Mouse (Mus musculus): ENCODE data around the gene Drc3. TPM values are rescaled to one million over a fixed set of nuclear protein-coding genes. Genes with fewer than 3 reads are reported as not detected.
"Not testable (repeated sequence)": the region's sequence is repeated elsewhere in the genome, so short reads cannot be mapped to it uniquely, and the experiment has no call there.

Gene Drc3
- polyA plus RNA-seq, 1 experiment from 2014 or later, result 6.0 TPM

DNA sequence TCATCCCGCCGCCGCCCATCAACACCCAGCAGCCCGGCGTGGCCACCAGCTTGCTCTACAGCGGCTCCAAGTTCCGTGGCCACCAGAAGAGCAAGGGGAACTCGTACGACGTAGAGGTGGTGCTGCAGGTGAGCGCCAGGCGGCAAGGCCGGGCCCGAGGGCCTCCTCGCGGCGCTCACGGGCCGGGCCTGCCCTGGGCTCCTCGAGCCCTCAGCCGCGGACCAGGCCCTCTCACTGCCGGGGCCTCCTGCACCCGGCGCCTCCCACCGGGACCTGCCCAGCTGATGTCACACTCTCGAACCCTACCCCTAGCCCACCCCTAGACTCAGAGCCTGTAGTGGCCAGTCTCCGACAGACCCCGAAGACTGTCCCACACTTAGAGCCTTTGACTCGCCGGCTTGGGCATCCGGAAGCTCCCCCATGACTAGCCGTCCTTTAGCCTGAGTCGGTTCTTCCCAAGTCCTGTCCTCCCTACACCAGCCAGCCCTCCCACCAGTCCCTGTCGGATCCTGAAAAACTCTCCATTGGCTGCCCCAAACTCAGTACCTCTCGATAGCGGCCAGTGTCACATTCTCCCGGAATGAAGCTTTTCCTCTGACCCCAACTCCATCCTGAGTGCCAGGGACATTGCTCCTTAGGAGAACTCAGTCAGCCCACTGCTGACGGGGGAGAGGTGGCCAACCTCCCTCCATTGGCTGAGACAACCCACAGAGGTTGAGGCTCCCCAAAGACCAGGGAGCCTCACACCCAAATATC is 64.8 kb downstream of the Drc3 start, which contains the start of gene Atpaf2:
Atpaf2 (minus strand) TSS at position 741 of the 756 bp plus-strand sequence.
- Histone ChIP-seq H3K27ac (peak within 1 kb of the TSS; percentile 95), H3K4me3 (peak within 1 kb of the TSS; percentile 94), H3K36me3 (no peaks in the 10 kb centered on the region), H3K9me3 (no peaks in the 10 kb centered on the region), H3K4me1 (replicated peaks) (peaks cover 49% of the 10 kb centered on the region), H3K27me3 (ENCODE audit: insufficient read depth, poor library complexity, severe bottlenecking) (no peaks in the 10 kb centered on the region)
- under 1% methylated on average over 39 of the region's 39 CpGs for WGBS
- peak; percentile 61 for DNase-seq (ENCODE audit: low spot score)

DNA sequence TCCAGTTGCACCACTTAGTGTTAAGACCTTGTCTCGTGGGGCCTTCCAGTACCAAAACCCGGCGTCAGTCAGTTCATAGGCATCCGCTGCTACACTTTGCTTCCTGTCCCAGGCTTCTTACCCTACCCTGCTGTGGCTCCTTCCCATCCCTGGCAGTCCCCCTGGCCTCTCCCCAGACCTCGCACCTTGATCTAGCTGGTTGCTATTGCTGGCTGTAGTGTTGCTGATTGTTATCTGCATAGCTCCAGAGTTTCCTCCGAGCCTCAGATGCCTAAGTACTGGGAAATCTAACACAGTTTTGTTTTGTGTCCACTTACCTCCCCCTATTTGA is 65.3 kb downstream of the Drc3 start:
- WGBS, result 36% methylated on average over 6 of the region's 6 CpGs
- peak overlapping the region; percentile 94 for H3K4me3 ChIP-seq
- H3K36me3 ChIP-seq, result no peaks in the 10 kb centered on the region
- H3K4me1 ChIP-seq (replicated peaks), result peaks cover 49% of the 10 kb centered on the region
- no peaks in the 10 kb centered on the region for H3K9me3 ChIP-seq
- DNase-seq (ENCODE audit: low spot score), result no peak
- peak overlapping the region; percentile 95 for H3K27ac ChIP-seq
- no peaks in the 10 kb centered on the region for H3K27me3 ChIP-seq (ENCODE audit: insufficient read depth, poor library complexity, severe bottlenecking)

DNA sequence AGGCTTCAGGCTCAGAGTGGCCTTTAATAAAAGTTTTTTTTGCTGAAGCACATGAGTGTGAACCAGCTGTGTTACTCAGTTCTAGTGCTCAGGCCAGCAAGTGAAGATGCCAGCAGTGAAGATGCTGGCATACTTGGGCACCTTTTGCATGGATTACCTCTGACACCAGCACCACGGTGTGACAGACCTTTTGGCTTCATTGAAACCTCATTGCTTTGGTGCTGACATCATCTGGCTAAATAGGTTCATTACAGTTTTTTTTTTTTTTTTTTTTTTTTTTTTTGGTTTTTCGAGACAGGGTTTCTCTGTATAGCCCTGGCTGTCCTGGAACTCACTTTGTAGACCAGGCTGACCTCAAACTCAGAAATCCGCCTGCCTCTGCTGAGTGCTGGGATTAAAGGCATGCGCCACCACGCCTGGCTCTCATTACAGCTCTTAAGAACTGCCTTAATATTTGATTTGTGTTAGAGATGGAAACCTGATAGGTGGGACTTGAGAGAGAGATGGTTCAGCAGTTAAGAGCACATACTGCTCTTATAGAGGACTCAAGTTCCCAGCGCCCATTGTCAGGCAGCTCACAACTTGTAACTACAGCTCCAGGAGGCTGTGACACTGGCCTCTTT is 69.0 kb downstream of the Drc3 start:
- no peak for DNase-seq (ENCODE audit: low spot score)

DNA sequence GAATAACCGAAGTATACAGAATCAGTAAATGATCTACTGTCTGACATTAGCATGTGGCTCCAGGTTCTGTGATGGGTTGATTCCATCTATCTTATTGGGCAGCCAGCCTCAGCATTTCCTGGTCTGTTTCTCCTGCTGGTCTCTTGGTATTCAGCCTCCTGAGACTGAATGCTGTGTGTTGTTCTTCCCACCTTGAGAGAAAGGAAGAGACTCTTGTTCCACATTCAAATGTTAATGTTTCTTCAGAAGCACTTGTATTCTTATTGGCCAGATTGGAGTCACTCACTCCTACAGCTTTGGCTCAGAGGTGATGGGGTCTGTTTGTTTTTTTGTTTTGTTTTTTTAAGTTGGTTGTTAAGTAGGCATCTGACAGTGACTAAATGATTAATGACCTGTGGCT is 69.9 kb downstream of the Drc3 start:
- H3K27me3 ChIP-seq (ENCODE audit: insufficient read depth, poor library complexity, severe bottlenecking), result no peaks in the 10 kb centered on the region

More for the DNA sequence above, 69.0 kb downstream of the Drc3 start:
- H3K4me1 ChIP-seq (replicated peaks), result peaks cover 23% of the 10 kb centered on the region
- no peak overlapping the region for H3K4me3 ChIP-seq
- peaks cover 16% of the 10 kb centered on the region for H3K36me3 ChIP-seq
- 65% methylated on average over 6 of the region's 6 CpGs for whole genome bisulfite sequencing
- H3K27me3 ChIP-seq (ENCODE audit: insufficient read depth, poor library complexity, severe bottlenecking), result no peaks in the 10 kb centered on the region
- no peak overlapping the region for H3K27ac ChIP-seq
- H3K9me3 ChIP-seq, result no peaks in the 10 kb centered on the region

DNA sequence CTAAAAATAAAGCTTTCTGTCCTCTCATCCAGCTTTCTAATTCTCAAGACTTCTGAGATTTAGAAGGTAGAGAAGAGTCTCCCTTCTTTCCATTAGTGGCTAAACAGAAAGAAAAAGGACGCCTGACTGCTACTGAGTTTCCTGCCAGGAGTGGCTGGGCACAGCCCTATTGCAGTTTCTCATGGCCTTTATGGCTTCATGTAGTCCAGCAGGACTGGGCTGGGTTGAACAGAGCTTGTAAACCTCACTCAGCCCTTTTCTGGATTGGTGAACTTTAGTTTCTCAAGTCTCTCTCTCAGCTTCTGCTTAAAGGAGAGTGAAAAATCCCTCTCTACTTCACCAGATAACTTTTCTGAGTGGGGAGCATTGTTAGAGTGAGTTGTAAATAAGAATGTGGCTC is 73.3 kb downstream of the Drc3 start:
- no peaks in the 10 kb centered on the region for H3K9me3 ChIP-seq
- H3K36me3 ChIP-seq, result peaks cover 54% of the 10 kb centered on the region
- H3K27me3 ChIP-seq (ENCODE audit: insufficient read depth, poor library complexity, severe bottlenecking), result no peaks in the 10 kb centered on the region
- H3K4me1 ChIP-seq (replicated peaks), result no peaks in the 10 kb centered on the region
- H3K27ac ChIP-seq, result no peak overlapping the region
- DNase-seq (ENCODE audit: low spot score), result no peak
- WGBS, result 86% methylated on average over 1 of the region's 1 CpGs
- H3K4me3 ChIP-seq, result no peak overlapping the region

More for the DNA sequence above, 69.9 kb downstream of the Drc3 start:
- Histone ChIP-seq H3K4me3 (no peak overlapping the region), H3K9me3 (no peaks in the 10 kb centered on the region), H3K4me1 (replicated peaks) (peaks cover 17% of the 10 kb centered on the region), H3K27ac (no peak overlapping the region), H3K36me3 (peaks cover 25% of the 10 kb centered on the region)
- WGBS, result 64% methylated on average over 1 of the region's 1 CpGs
- no peak for DNase-seq (ENCODE audit: low spot score)

DNA sequence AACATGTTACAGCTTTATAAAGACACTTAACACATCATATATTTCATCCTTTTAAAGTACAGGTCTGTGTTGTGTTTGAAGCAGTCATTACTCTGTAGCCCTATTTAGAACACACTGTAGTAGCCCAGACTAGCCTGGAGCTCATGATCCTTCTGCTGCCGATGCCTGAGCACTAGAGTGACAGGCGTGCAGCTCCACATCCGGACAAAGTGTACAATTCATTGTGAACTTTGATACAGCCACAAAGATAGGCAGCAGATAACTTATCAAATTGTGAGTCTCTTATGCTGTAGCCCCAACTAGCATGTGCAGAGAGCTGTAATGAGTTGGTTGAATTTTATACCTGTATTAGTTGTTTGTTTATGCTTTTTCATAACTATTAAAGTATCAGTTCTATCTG is 74.5 kb downstream of the Drc3 start:
- no peak for DNase-seq (ENCODE audit: low spot score)
- Histone ChIP-seq H3K4me1 (replicated peaks) (no peaks in the 10 kb centered on the region), H3K36me3 (peaks cover 65% of the 10 kb centered on the region), H3K27me3 (ENCODE audit: insufficient read depth, poor library complexity, severe bottlenecking) (no peaks in the 10 kb centered on the region), H3K9me3 (no peaks in the 10 kb centered on the region), H3K27ac (no peak overlapping the region), H3K4me3 (no peak overlapping the region)
- WGBS, result 96% methylated on average over 3 of the region's 3 CpGs

DNA sequence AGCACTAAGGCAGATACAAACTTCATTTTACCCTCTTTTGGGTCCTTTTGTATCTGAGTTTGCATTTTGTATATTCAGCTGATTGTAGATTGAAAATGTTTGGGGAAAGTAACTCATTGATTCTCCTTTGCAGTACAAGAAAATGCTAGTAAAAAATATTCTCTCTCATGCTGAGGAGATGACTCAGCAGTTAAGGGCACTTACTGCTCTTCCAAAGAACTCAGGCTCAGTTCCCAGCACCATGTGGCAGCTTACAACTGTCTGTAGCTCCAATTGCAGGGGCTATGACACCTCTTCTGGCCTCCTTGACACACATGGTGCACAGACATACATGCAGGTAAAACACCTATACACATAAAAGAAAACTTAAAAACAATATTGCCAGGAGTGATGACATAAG is 80.4 kb downstream of the Drc3 start:
- no peak overlapping the region for H3K4me3 ChIP-seq
- H3K36me3 ChIP-seq, result peaks cover 89% of the 10 kb centered on the region
- no peak for DNase-seq (ENCODE audit: low spot score)
- no peak overlapping the region for H3K27ac ChIP-seq
- H3K27me3 ChIP-seq (ENCODE audit: insufficient read depth, poor library complexity, severe bottlenecking), result no peaks in the 10 kb centered on the region
- no peaks in the 10 kb centered on the region for H3K9me3 ChIP-seq
- H3K4me1 ChIP-seq (replicated peaks), result no peaks in the 10 kb centered on the region

DNA sequence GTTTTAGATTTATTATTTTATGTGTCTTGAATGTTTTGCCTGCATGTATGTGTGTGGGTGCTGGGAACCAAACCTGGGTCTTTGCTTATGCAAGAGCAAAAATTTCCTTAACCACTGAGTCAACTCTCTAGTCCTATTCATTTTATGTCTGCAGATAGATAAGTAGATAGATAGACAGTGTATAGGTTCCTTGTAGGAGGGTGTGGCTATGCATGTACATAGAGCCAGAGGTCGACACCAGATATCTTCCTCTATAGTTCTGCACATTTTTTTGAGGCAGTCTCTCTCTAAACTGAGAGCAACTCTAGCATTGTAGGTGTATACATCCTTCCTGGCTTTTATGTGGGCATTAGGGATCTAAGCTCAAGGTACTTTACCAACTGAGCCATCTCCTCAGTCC is 82.0 kb downstream of the Drc3 start:
- no peaks in the 10 kb centered on the region for H3K4me1 ChIP-seq (replicated peaks)
- H3K36me3 ChIP-seq, result peaks cover 83% of the 10 kb centered on the region
- no peak overlapping the region for H3K4me3 ChIP-seq
- DNase-seq (ENCODE audit: low spot score), result no peak
- H3K27ac ChIP-seq, result no peak overlapping the region
- H3K9me3 ChIP-seq, result no peaks in the 10 kb centered on the region
- WGBS, result 98% methylated on average over 1 of the region's 1 CpGs
- H3K27me3 ChIP-seq (ENCODE audit: insufficient read depth, poor library complexity, severe bottlenecking), result no peaks in the 10 kb centered on the region

DNA sequence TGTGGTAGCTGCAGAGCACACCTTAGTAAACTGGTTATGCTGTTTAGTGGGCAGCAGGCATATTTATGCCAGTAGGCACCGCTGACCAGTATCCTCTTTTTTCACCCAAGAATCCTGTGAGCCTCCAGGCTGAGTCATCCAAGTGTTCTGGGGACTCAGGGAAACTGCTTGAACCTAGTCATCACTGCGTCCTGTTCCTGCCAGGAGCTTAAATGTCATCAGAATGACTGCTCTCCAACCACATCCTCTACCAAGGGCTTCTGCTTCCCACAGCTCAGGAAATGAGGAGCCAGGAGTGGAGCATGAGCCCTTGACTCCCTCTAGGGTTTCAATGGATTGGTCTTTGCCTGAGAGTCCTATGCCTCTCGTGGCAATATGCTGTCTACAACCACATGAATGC is 83.5 kb downstream of the Drc3 start:
- Histone ChIP-seq H3K36me3 (peaks cover 81% of the 10 kb centered on the region), H3K4me1 (replicated peaks) (no peaks in the 10 kb centered on the region), H3K27ac (no peak overlapping the region), H3K4me3 (no peak overlapping the region), H3K27me3 (ENCODE audit: insufficient read depth, poor library complexity, severe bottlenecking) (no peaks in the 10 kb centered on the region), H3K9me3 (no peaks in the 10 kb centered on the region)
- WGBS, result 87% methylated on average over 3 of the region's 3 CpGs
- no peak for DNase-seq (ENCODE audit: low spot score)

DNA sequence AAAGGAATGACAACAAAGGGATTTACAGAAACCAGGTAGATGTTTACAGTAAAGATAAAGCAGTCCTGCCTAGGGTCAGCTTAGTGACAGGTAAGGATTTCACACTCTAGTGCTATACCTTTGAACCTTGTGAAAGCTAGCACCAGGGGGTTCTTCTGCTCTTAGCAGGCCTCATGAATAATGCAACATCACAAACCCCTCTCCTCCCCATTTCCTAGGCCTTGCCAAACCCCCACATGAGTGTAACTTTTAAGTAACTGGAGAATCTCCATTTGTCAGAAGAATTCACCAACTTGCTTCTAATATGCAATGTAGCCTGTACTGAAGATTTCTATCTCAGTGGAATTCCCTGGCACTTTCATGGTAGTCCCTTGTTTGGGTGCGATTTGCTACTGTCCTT is 86.5 kb downstream of the Drc3 start:
- not testable (repeated sequence) for H3K27ac ChIP-seq; H3K9me3 ChIP-seq; H3K4me3 ChIP-seq; H3K4me1 ChIP-seq (replicated peaks); DNase-seq (ENCODE audit: low spot score); H3K27me3 ChIP-seq (ENCODE audit: insufficient read depth, poor library complexity, severe bottlenecking)
- peaks cover 83% of the 10 kb centered on the region for H3K36me3 ChIP-seq
- 30% methylated on average over 1 of the region's 1 CpGs for WGBS

DNA sequence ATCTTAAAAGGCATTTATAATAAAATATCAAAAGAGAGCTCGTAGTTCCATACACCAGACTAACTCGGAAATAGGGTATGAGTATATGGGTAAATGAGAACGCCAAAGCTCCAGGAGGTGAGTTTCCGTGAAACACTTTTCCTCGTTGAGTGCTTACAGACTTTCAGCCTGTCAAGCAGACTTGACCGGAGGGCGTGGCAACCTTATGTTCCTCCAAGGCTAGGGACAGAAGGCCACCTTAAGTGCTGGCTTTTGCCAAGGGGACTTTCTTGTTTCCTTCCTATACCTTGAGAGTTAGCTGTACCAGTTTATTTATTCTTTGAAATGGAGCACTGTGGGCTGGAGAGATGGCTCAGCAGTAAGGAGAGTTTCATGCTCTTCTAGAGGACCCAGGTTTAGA is 87.0 kb downstream of the Drc3 start:
- Histone ChIP-seq H3K9me3 (no peaks in the 10 kb centered on the region), H3K27me3 (ENCODE audit: insufficient read depth, poor library complexity, severe bottlenecking) (no peaks in the 10 kb centered on the region), H3K4me1 (replicated peaks) (no peaks in the 10 kb centered on the region), H3K36me3 (peaks cover 78% of the 10 kb centered on the region), H3K27ac (no peak overlapping the region), H3K4me3 (no peak overlapping the region)
- DNase-seq (ENCODE audit: low spot score), result no peak
- WGBS, result 52% methylated on average over 7 of the region's 7 CpGs

DNA sequence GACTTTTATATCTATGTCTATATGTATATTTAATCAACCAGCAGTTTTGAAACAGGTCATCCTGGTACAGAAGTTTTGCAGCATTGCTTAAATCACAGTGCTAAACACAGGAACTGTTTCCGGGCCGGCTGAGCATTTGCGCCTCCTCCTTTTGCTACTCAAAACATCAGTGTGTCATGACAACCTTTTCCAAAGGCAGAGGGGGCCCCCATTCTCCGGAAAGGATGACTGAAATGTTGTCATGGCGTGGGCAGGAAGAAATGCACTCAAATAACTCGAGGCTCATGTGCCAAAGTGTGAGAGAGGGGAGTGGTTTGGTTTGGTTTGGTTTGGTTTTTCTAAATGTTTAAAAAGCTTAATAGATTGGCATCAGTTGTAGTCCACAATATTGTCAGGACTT is 89.8 kb downstream of the Drc3 start:
- DNase-seq (ENCODE audit: low spot score), result no peak
- Histone ChIP-seq H3K27ac (no peak overlapping the region), H3K4me1 (replicated peaks) (no peaks in the 10 kb centered on the region), H3K4me3 (no peak overlapping the region), H3K36me3 (peaks cover 55% of the 10 kb centered on the region), H3K27me3 (ENCODE audit: insufficient read depth, poor library complexity, severe bottlenecking) (no peaks in the 10 kb centered on the region), H3K9me3 (no peaks in the 10 kb centered on the region)
- WGBS, result 88% methylated on average over 6 of the region's 6 CpGs
